Mouse (Mus musculus) lung, postnatal 4 days (tissue): ENCODE results near the gene Snx22.

Source experiments
- DNase-seq, 2 experiments: peaks; one replicate each; pipeline ENCODE4 v3.0.0; 2021

Snx22 gene

GRCm38 (mm10) chr9:66069583-66069982, at the start of gene Snx22:
Gene Snx22 (minus strand): TSS chr9:66069719.
- DNase-seq: peak; percentile 91 to 93

- peak in 1 of 2 experiments; percentile 41 for DNase-seq
Measured at GRCm38 (mm10) chr9:66116890-66117289, 47.4 kb upstream of the Snx22 start.

DNA sequence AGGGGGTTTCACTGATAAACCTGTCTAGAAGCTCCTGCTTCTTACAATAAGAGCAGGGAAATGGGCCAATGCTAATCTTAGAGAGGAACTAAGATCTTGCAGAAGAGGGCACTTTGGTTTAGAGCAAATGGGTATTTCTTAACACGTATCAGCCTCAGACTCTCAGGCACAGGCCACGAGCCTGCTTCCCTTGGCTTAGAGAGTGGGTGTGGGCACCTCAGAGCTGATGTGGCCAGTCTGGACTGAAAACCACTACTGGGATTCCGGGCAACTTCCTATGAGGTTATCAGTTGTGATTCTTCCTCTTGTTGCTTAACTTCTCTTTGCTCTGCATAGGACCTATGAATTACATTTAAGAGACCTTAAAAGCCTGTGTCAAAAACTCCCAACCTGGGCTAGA, 44.8 kb upstream of the Snx22 start:
- DNase-seq: peak; percentile 58 to 60

DNA sequence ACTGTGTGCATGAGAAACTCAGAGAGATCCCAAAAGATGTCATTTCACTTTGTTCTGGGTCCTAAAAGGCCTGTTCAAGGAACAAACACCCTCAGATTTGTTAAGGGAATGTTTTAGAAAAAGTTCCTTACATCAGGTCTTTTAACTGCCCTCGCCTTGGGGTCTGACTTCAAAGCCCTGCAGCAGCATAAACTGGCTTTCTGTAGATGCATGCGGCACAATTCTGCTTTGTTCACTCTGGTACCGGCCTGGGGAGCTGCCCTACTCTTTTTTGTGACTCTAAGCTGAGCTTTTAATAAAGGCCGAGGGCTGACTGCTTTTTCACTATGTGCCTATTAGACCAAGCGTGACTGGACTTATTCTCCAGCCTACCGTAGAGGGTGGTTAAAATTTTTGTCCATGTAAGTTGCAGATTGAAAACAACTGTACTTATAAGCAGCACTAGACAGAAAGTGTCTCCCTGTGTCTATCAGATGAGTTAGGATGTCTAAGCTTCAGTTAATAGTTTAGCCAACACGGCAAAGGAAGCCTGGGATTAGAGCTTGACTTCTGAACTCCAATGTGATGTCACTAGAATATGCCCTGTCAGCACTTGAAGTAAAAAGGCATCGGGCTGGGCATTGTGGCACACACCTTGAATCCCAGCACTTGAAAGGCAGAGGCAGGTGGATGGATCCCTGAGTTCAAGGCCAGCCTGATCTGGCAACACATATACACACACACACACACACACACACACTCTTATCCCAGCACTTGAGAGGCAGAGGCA, 41.3 kb upstream of the Snx22 start:
- DNase-seq: no peak

GRCm38 (mm10) chr9:66110126-66110525, 40.6 kb upstream of the Snx22 start:
- no peak for DNase-seq

GRCm38 (mm10) chr9:66109574-66109973, 40.1 kb upstream of the Snx22 start:
- no peak for DNase-seq

DNA sequence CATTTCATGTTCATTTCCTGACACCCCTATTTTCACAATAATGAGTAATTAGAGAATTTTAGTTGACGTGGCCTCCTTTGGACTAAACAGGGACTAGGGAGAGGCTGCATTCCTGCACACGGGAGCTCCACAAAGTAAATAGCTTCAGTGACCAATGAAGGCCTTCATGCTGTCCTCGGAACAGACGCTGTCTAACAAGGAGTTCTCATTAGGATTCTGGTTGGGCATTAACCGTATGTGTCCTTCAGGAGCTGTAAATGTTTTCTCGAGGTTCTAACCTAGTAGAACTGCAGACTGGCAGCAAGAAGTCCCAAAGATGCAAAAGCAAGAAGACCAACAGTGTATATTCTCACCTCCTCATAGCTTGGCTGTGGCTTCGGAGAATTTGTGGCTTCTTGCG, 35.6 kb upstream of the Snx22 start:
- no peak for DNase-seq

DNA sequence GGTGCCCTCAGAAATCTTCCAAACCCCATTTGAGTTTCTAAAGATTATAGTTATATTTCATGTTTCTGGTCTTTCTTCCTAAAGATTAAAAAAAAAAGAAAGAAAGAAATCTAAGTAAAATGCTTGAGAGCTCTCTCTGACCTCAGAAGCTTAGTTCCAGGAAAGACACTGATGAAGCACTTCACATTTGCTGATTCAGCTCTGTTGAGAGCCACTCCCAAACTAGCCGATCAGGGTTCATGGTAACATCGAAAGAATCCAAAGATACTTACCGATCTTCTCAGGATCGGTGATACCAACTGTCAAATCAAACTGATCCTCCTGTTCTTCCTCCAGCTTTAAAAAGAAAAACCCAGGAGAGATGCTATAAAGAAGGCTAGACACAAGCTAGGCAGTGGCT, 35.1 kb upstream of the Snx22 start:
- no peak for DNase-seq

DNA sequence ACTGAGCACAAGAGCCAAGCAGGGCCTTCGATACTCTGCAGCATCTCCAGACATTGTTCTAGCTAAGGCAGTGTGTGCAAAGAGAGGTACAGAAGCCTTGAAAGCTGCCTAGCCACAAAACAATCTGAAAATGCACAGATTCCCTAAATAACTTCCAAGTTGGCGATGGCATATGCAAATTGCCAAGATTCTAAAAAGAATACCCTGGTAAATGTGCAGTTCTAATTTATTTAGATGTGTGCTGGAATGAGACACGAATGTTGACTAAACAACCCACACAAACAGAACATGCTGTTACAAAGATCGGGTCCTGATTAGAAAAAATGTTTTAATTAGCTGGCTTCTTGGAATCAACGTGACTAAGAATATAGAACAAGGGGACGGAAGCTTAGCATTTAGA, 33.1 kb upstream of the Snx22 start:
- DNase-seq: no peak

- DNase-seq: no peak
Measured at GRCm38 (mm10) chr9:66101577-66101976, 32.1 kb upstream of the Snx22 start.

DNA sequence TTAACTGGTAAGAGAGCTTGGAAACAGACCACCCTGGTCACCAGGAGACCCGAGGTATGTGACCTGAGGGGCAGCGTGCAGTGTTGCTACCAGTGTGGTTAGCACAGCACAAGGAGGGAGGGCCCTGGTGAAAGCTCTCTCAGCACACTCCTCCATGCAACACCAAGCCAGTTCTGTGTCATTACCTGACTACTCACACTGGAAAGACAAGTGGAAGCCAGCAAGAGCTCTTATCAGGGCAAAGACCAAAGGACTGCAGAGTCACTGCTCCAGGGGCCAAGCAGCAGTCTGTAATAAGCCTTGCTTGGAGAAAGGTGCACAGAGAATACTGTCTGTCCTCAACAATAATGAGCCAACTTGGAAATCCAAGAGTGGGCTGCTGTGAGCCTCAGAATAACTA, 23.1 kb upstream of the Snx22 start:
- peak in 1 of 2 experiments; percentile 42 for DNase-seq

DNA sequence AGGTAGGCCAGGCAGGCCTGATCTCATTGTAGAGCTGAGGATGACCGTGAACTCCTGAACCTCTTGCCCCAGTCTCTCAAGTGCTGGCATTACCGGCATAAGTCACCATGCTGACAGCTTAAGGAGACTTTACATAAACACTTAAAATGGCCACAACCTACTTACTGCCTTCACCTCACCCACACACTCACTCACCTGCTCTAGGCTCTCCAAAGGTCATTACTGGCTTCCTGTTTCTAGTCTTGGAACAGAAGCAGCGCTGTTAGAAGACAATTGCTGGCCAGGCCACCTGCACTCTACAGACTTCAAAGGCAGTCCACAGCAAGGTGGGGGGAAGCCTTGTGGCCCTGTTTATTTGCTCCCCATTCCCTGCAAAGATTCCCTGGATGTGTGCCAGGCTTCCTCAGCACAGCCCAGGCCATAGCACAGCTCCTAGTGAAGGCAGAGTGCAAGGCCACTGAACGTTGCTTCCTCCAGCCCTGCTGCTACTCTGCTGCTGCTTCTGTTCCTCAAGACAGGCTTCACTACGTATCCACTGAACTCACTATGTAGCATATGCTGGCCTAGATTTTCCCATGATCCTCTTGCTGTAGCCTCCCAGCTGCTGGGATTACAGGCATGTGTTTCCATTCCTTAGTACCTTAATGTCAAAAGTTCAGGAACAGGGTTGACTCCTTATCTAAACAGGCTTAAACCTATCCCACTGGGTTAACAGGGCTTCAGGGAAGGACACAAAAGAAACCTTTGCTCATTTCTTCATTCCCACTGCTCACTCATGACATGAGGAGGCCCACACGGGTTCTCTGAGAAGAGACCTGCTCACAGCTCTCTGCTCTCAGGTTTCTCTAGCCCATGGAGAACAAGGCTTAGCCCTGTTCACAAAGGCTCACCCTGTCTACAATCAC, 22.1 kb upstream of the Snx22 start:
- DNase-seq: peak; percentile 65 to 83

- DNase-seq: peak in 1 of 2 experiments; percentile 37
Measured at GRCm38 (mm10) chr9:66090593-66091244, 21.2 kb upstream of the Snx22 start.

- DNase-seq: peak; percentile 57 to 74
Measured at GRCm38 (mm10) chr9:66088411-66088810, 18.9 kb upstream of the Snx22 start.

DNA sequence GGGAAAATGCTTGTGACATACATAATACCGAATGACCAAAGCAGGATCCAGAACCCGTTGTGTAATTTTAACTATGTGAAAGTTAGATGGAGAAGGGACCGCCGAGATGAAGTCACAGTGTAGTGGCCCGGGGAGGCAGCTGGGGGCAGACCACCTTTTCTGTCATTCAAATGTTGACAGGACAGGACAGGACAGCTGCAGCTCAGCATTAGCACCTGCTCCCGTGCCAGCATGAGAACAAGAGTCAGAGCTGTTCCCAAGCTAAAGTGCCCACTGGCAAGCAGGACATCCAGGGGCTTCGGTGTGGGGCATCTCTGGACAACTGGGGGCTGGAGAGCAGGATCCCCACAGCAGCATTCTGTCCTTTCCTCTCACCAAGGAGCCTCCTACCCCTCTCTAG, 17.5 kb upstream of the Snx22 start:
- DNase-seq: no peak

GRCm38 (mm10) chr9:66084171-66084570, 14.7 kb upstream of the Snx22 start:
- no peak for DNase-seq

DNA sequence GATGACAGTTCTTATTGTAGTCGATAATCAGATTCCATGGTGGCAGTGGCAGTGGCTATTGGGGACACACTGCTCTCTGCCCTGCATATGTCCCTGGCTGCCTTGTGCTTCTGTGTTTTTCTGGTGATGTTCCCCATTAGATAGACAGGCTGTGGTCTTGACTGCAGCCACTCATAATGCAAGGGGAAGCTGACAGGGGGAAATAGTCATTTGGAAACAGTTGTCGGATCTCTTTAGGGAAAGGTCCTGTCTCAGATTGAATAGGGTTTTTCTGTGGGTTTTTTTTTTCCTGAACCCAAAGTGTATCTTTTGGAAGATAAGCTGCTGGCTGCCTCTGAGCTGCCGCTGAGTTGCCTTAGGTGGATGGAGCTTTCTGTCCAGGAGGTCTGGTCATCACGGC, 12.5 kb upstream of the Snx22 start:
- no peak for DNase-seq

DNA sequence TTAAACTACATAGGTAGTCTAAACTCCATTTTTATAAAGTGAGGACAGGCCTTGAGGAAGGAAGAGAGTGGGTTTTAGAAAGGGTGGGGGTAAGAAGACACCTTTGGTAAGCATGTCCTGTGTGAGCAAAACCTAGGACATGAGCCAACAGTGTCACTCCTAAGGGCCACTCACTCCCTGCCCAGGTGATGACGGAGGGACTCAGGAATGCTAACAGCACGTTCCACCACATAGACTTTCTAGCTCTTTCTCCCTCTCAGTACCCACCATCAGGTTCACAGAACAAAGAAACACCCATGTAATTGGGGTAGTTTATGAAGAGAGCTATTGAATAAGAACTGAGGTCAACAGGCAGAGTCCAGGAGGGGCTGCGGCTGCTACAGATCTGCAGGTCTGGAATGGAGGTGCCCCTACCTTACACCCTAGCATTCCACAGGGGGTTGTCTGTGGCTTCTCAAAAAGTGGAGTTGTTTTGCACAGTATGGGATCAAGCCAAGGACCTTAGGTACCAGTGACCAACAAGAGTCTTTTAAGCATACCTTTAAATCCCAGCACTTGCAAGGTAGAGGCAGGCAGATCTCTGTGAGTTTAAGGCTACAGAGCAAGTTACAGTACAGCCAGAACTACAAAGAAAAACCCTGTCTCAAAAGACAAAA, 11.4 kb upstream of the Snx22 start:
- DNase-seq: peak; percentile 47 to 68

- DNase-seq: peak in 1 of 2 experiments; percentile 54
Measured at GRCm38 (mm10) chr9:66078493-66078892, 9.0 kb upstream of the Snx22 start.

GRCm38 (mm10) chr9:66078072-66078471, 8.6 kb upstream of the Snx22 start:
- no peak for DNase-seq

- no peak for DNase-seq
Measured at GRCm38 (mm10) chr9:66072754-66073153, 3.2 kb upstream of the Snx22 start.

- no peak for DNase-seq
Measured at GRCm38 (mm10) chr9:66070151-66070550, 632 bp upstream of the Snx22 start.

- peak in 1 of 2 experiments; percentile 52 for DNase-seq
Measured at GRCm38 (mm10) chr9:66068971-66069391, 538 bp downstream of the Snx22 start.
